Mouse (Mus musculus): ENCODE results near the gene Klhl25.

GRCm38 (mm10) chr7:75868687-75869086 is 20.6 kb downstream of the Klhl25 start:
- TF ChIP-seq CTCF (IDR thresholded peaks at IDR 0.05; ENCODE audit: control insufficient read depth, insufficient read depth, insufficient read length) (no peak), CEBPB (IDR thresholded peaks at IDR 0.05; ENCODE audit: low read depth) (no peak)

Measured in C2C12 (cell line).